Mouse (Mus musculus) megakaryocyte, embryonic 14.5 days (primary cell): ENCODE measurements around the gene Nkiras1.

Experiments used
- FLI1 ChIP-seq: IDR thresholded peaks from 2 replicates; pipeline ENCODE4 v1.6.1; 2012; ENCODE audit warnings: low read length, inconsistent platforms, mixed read lengths
- GATA1 ChIP-seq: IDR thresholded peaks from 3 replicates; pipeline ENCODE4 v1.6.1; 2012; ENCODE audit warnings: mixed read lengths, low read length, inconsistent platforms, borderline replicate concordance

DNA sequence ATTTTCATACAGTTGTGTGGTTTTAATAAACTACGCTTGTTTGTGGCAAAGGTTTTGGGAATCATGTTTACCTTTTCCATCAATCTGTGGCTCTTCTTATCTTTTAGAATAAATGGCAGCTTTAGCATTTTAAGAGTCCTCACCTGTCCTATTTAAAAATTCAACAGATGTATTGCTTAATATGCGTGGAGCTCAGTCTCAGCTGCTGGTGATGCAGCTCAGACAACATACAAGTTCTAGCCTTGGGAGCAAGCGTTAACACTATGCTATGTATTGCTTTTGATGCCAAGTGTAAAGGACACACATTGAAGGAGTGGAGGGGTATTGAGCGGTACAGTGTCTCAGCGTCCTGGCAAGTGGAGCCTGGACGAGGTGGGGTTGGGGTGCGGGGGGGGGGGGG, 730 bp downstream of the Nkiras1 start:
- TF ChIP-seq GATA1 (no peak), FLI1 (no peak)
